Mouse (Mus musculus) limb, embryonic 12.5 days (tissue): ENCODE measurements around the gene Arhgef12. TPM values are rescaled to one million over a fixed set of nuclear protein-coding genes. Genes with fewer than 3 reads are reported as not detected.

ENCODE experiments used
- ATAC-seq: fragments of 200-750 bp; cut with Nextera tagmentation; 2 replicates; pipeline ENCODE4 v1.8.0; 2017; ENCODE audit warnings: low read depth, moderate TSS enrichment; ENCODE audit not compliant: insufficient number of reproducible peaks, insufficient read depth, low FRiP score, low TSS enrichment
- H3K27ac ChIP-seq: fragments of 300-500 bp; sonication (generic); 2 replicates; pipeline ENCODE4 v1.5.1; 2016; ENCODE audit warnings: mild to moderate bottlenecking, moderate library complexity
- H3K27me3 ChIP-seq: fragments of 300-500 bp; sonication (generic); 2 replicates; pipeline ENCODE4 v1.6.1; 2016; ENCODE audit warnings: mild to moderate bottlenecking, moderate library complexity
- H3K36me3 ChIP-seq: fragments of 300-500 bp; sonication (generic); 2 replicates; pipeline ENCODE4 v1.6.1; 2016; ENCODE audit warnings: mild to moderate bottlenecking, moderate library complexity
- H3K4me1 ChIP-seq: fragments of 300-500 bp; sonication (generic); replicated peaks from 2 replicates; pipeline ENCODE4 v1.6.1; 2016
- H3K4me2 ChIP-seq: fragments of 300-500 bp; sonication (generic); 2 replicates; pipeline ENCODE4 v1.6.1; 2016; ENCODE audit warnings: mild to moderate bottlenecking, moderate library complexity
- H3K4me3 ChIP-seq: fragments of 300-500 bp; sonication (generic); replicated peaks from 2 replicates; pipeline ENCODE4 v1.5.1; 2016; ENCODE audit warnings: mild to moderate bottlenecking
- H3K9ac ChIP-seq: fragments of 300-500 bp; sonication (generic); replicated peaks from 2 replicates; pipeline ENCODE4 v1.6.1; 2016; ENCODE audit warnings: mild to moderate bottlenecking, moderate library complexity
- H3K9me3 ChIP-seq: fragments of 300-500 bp; sonication (generic); 2 replicates; pipeline ENCODE4 v1.6.1; 2016; ENCODE audit warnings: mild to moderate bottlenecking, moderate library complexity
- WGBS: fragments of 180-500 bp; shearing (Covaris S2); methylation state at CpG from one replicate; pipeline ENCODE4 v1.1.7; 2016; 5-methylcytosine and 5-hydroxymethylcytosine counted together
- polyA plus RNA-seq: library from polyadenylated mRNA; unstranded; fragments of >200 nt; fragmentation: Nextera tagmentation; extraction: Ambion mirVana; gene quantifications from 2 replicates; pipeline ENCODE4 v1.2.1, GENCODE M21; 2016

Arhgef12 gene
- polyA plus RNA-seq, 1 experiment from 2014 or later: 16.9 TPM

GRCm38 (mm10) chr9:43098922-43099321 lies 8.1 kb downstream of the Arhgef12 start:
- no peak overlapping the region for H3K9ac ChIP-seq
- no peak overlapping the region for H3K4me3 ChIP-seq
- 67% methylated on average over 4 of the region's 4 CpGs for WGBS
- H3K36me3 ChIP-seq: no peaks in the 10 kb centered on the region; the same call in 1 of the 2 replicates
- peaks cover 29% of the 10 kb centered on the region for H3K4me1 ChIP-seq
- H3K4me2 ChIP-seq: no peak overlapping the region
- H3K9me3 ChIP-seq: no peaks in the 10 kb centered on the region
- ATAC-seq: no peak
- no peak overlapping the region for H3K27ac ChIP-seq
- H3K27me3 ChIP-seq: no peaks in the 10 kb centered on the region

GRCm38 (mm10) chr9:43097801-43098557 lies 9.1 kb downstream of the Arhgef12 start:
- Histone ChIP-seq H3K4me2 (no peak overlapping the region), H3K27me3 (no peaks in the 10 kb centered on the region), H3K9ac (no peak overlapping the region), H3K4me3 (no peak overlapping the region), H3K9me3 (no peaks in the 10 kb centered on the region), H3K4me1 (peaks cover 24% of the 10 kb centered on the region), H3K27ac (no peak overlapping the region), H3K36me3 (no peaks in the 10 kb centered on the region; the same call in 1 of the 2 replicates)
- WGBS: 91% methylated on average over 3 of the region's 3 CpGs
- no peak for ATAC-seq

- no peaks in the 10 kb centered on the region for H3K9me3 ChIP-seq
- H3K9ac ChIP-seq: no peak overlapping the region
- no peak for ATAC-seq
- no peak overlapping the region for H3K27ac ChIP-seq
- H3K4me1 ChIP-seq: peaks cover 15% of the 10 kb centered on the region
- H3K4me2 ChIP-seq: no peak overlapping the region
- H3K4me3 ChIP-seq: no peak overlapping the region
- no peaks in the 10 kb centered on the region for H3K27me3 ChIP-seq
- no peaks in the 10 kb centered on the region for H3K36me3 ChIP-seq
Observed at GRCm38 (mm10) chr9:43096337-43096736, 10.7 kb downstream of the Arhgef12 start.

- no peak overlapping the region for H3K9ac ChIP-seq
Observed at GRCm38 (mm10) chr9:43094828-43095227, 12.2 kb downstream of the Arhgef12 start.

GRCm38 (mm10) chr9:43093803-43094202 lies 13.2 kb downstream of the Arhgef12 start:
- Histone ChIP-seq H3K9ac (no peak overlapping the region), H3K27me3 (no peaks in the 10 kb centered on the region)

More at GRCm38 (mm10) chr9:43094828-43095227, 12.2 kb downstream of the Arhgef12 start:
- H3K4me1 ChIP-seq: peaks cover 15% of the 10 kb centered on the region
- no peaks in the 10 kb centered on the region for H3K27me3 ChIP-seq
- no peak for ATAC-seq
- no peak overlapping the region for H3K27ac ChIP-seq
- H3K4me2 ChIP-seq: no peak overlapping the region
- no peaks in the 10 kb centered on the region for H3K9me3 ChIP-seq
- H3K4me3 ChIP-seq: no peak overlapping the region
- no peaks in the 10 kb centered on the region for H3K36me3 ChIP-seq
- 92% methylated on average over 4 of the region's 4 CpGs for WGBS

GRCm38 (mm10) chr9:43085686-43086285 lies 21.3 kb downstream of the Arhgef12 start:
- 93% methylated on average over 1 of the region's 1 CpGs for WGBS
- Histone ChIP-seq H3K27ac (no peak overlapping the region), H3K4me3 (no peak overlapping the region), H3K27me3 (no peaks in the 10 kb centered on the region), H3K9me3 (no peaks in the 10 kb centered on the region), H3K36me3 (no peaks in the 10 kb centered on the region), H3K4me2 (no peak overlapping the region), H3K9ac (no peak overlapping the region), H3K4me1 (peaks cover 17% of the 10 kb centered on the region; the same call in 1 of the 2 replicates)
- no peak for ATAC-seq

More at GRCm38 (mm10) chr9:43093803-43094202, 13.2 kb downstream of the Arhgef12 start:
- ATAC-seq: no peak
- peaks cover 15% of the 10 kb centered on the region for H3K4me1 ChIP-seq
- H3K4me2 ChIP-seq: no peak overlapping the region
- H3K27ac ChIP-seq: no peak overlapping the region
- H3K9me3 ChIP-seq: no peaks in the 10 kb centered on the region
- H3K36me3 ChIP-seq: no peaks in the 10 kb centered on the region
- WGBS: 71% methylated on average over 3 of the region's 3 CpGs
- no peak overlapping the region for H3K4me3 ChIP-seq

GRCm38 (mm10) chr9:43084496-43085362 lies 22.3 kb downstream of the Arhgef12 start:
- ATAC-seq: no peak
- Histone ChIP-seq H3K27me3 (no peaks in the 10 kb centered on the region), H3K9me3 (no peaks in the 10 kb centered on the region), H3K4me3 (no peak overlapping the region), H3K9ac (no peak overlapping the region), H3K4me1 (peaks cover 22% of the 10 kb centered on the region; the same call in 1 of the 2 replicates), H3K36me3 (no peaks in the 10 kb centered on the region), H3K4me2 (no peak overlapping the region), H3K27ac (no peak overlapping the region)
- WGBS: 83% methylated on average over 7 of the region's 7 CpGs

GRCm38 (mm10) chr9:43083441-43084055 lies 23.5 kb downstream of the Arhgef12 start:
- Histone ChIP-seq H3K36me3 (no peaks in the 10 kb centered on the region), H3K4me3 (no peak overlapping the region), H3K4me1 (peaks cover 22% of the 10 kb centered on the region; the same call in 1 of the 2 replicates), H3K27ac (no peak overlapping the region), H3K4me2 (no peak overlapping the region), H3K27me3 (no peaks in the 10 kb centered on the region), H3K9me3 (no peaks in the 10 kb centered on the region), H3K9ac (no peak overlapping the region)
- WGBS: 52% methylated on average over 7 of the region's 7 CpGs
- ATAC-seq: no peak

GRCm38 (mm10) chr9:43078711-43079110 lies 28.3 kb downstream of the Arhgef12 start:
- Histone ChIP-seq H3K9ac (no peak overlapping the region), H3K27ac (no peak overlapping the region), H3K4me3 (no peak overlapping the region), H3K4me1 (peaks cover 9% of the 10 kb centered on the region; the same call in 1 of the 2 replicates), H3K27me3 (no peaks in the 10 kb centered on the region), H3K9me3 (no peaks in the 10 kb centered on the region), H3K36me3 (no peaks in the 10 kb centered on the region), H3K4me2 (no peak overlapping the region)
- no peak for ATAC-seq
- 90% methylated on average over 3 of the region's 3 CpGs for WGBS

GRCm38 (mm10) chr9:43076163-43076562 lies 30.9 kb downstream of the Arhgef12 start:
- Histone ChIP-seq H3K27me3 (no peaks in the 10 kb centered on the region), H3K36me3 (no peaks in the 10 kb centered on the region), H3K9me3 (no peaks in the 10 kb centered on the region), H3K4me3 (no peak overlapping the region), H3K27ac (no peak overlapping the region), H3K4me2 (no peak overlapping the region), H3K9ac (no peak overlapping the region), H3K4me1 (peaks cover 11% of the 10 kb centered on the region)
- ATAC-seq: no peak
- WGBS: 76% methylated on average over 7 of the region's 7 CpGs

GRCm38 (mm10) chr9:43074611-43075010 lies 32.4 kb downstream of the Arhgef12 start:
- ATAC-seq: no peak
- 96% methylated on average over 1 of the region's 1 CpGs for WGBS
- H3K4me2 ChIP-seq: no peak overlapping the region
- no peaks in the 10 kb centered on the region for H3K9me3 ChIP-seq
- H3K4me3 ChIP-seq: no peak overlapping the region
- H3K36me3 ChIP-seq: no peaks in the 10 kb centered on the region
- H3K27ac ChIP-seq: no peak overlapping the region
- H3K4me1 ChIP-seq: peaks cover 9% of the 10 kb centered on the region
- H3K27me3 ChIP-seq: no peaks in the 10 kb centered on the region
- no peak overlapping the region for H3K9ac ChIP-seq
